Mouse (Mus musculus): ENCODE measurements around the gene Epha3.

Epha3 gene

DNA sequence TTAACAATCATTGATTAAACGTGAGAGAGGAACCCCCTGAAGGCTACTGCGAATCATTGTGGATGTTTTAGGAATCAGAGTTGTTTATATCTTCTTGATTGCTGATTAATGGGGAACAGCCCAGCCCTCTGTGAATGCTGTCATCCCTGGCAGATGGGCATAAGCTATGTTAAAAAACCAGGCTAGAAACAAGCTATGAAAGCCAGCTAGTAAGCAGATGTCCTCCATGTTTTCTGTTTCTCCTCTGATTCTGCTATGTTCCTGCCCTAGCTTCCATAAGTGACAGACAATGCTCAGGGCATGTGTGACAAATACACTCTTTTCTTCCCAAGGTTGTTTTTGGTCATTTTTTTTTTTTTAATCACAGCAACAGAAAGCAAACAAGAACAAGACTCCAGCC lies 206.2 kb downstream of the Epha3 start:
- no peak for DNase-seq (ENCODE audit: low read depth, low spot score)

DNA sequence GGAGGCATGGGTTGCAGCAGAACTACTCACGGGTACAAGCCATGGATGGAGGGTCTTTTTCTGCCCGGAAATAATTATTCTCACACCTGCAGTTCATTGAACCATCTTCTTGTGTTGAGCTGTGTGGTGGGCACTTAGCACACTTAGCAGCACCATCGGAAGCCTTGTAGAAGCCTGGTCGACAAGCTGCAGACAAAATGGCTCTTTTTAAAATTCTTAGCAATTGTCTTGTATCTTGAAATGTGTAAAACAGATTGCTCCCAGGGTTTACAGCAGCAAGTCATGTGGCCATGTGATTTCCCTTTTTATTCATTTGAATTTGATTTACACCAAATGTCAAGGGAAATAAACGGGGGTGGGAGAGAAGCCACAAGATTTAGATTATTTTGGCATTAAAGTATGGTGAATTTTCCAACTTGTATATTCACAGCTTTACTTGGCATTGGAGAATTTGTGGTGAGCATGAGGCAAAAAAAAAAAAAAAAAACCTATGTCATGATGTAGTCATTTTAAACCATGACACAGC lies 210.5 kb downstream of the Epha3 start:
- DNase-seq (ENCODE audit: low read depth, low spot score) = no peak

- DNase-seq (ENCODE audit: low read depth, low spot score) = no peak
These were observed 213.2 kb downstream of the Epha3 start for GRCm38 (mm10) chr16:63650760-63651159.

DNA sequence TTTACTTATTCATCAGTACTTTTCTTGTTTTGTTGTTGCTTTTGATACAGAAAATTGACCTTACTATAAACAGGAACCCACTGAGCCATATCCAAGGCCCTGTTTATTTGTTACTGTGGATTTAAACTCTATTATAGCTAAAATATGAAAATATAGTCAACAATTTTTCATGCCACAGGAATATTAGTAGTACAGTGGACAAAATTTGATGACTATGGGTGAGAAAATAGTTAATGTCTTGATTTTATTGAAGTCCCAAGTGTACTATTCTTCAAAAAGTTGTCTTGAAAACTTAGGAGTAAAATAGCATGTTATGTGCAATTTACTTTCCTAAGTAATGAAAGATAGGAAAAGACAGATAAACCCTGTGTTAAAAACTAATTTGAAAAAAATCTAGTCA lies 217.4 kb downstream of the Epha3 start:
- no peak for DNase-seq (ENCODE audit: low read depth, low spot score)

DNA sequence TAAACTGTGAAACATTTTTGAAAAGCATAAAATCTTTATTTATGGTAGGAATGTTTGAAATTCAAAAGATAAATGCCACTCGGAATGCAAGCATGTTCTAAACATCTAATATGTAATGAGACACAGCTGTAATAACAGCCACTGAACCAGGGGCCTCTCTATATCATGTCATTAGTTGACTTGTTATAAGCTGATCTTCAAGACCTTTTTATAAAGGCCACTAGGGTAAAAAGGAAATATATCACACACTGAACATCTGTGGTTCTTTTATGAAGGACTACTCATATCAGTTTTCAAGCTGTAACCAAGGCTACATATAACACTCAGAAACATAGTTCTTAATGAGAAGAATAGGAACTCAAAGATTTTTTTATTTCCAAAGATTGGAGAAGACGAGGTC lies 221.3 kb downstream of the Epha3 start:
- DNase-seq (ENCODE audit: low read depth, low spot score) = no peak

GRCm38 (mm10) chr16:63641603-63642002 lies 222.4 kb downstream of the Epha3 start:
- DNase-seq (ENCODE audit: low read depth, low spot score) = no peak

DNA sequence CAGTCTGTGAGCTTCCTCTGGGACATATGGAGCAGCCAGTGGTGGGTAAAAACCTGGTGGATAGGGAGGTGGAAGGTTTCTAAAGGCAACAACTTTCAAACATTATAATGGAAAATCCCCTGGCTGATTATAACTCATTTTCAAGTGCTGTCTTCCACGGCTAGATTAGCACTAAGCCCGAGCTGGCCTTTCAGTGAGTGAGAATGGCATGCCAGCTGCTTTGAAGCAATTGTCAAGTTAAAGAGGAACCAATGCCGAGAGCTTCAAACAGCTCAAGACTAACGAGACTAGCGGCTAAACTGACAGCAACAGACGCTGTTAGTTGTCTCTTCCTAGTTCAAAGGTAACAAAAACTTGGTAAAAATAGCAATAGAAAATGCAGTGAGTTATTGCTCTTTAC lies 225.3 kb downstream of the Epha3 start:
- no peak for DNase-seq (ENCODE audit: low read depth, low spot score)

- DNase-seq (ENCODE audit: low read depth, low spot score) = no peak
These were observed 230.2 kb downstream of the Epha3 start for GRCm38 (mm10) chr16:63633748-63634166.

DNA sequence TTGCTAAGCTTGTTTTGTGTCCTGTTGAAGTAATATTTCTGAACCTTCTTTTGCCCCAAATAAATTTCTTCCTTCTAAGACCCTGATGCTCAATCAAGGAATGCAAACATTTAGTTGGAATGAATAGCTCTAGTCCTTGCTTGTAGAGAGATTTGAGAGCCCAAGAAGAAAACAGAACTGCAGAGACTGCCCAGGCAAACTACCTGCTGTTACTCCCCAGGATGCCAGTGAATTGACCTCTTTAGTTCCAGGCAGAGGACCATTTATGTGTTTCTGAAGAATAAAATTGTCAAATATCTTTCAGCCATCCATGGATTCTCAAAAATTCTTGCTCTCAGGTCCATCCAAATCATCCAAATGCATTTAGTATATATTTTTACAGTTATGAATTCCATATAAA lies 238.7 kb downstream of the Epha3 start:
- no peak for DNase-seq (ENCODE audit: low read depth, low spot score)

DNA sequence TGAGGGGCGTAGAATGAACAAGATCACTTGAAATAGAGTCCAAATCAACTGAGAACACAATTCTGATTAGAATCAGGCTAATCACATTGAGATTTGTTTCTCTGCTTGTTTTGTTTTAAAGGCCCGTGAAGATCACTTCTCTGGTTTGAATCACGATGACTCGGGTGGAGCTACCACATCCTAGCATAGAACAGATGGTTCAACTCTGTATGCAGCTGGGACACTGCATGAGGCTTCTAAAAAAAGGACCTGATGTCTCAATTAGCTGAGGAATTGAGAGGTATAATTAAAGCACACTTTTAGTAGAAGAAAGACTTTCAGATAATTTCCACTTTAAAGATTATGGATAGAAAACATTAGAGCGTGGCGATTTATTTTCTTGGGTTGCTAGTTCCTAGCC lies 242.1 kb downstream of the Epha3 start:
- DNase-seq (ENCODE audit: low read depth, low spot score) = no peak

DNA sequence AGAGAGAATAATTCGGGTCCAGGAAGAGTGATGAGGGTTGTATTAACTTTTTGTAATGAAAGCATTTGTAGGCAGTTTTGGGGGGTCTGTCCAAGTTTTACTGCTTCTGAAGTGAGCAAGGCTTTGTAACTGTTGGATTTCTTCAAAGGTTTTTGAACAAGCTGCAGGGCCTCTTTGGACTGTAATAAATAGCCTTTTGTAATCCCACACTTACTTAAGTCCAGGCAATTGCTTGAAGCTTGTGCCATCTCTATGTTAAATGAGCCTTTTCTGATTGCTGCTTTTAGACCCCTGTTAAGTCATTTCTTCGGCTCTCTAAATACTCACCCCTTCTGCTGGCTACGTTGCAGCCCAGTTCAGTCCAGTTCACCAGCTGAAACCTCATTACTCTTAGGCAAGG lies 248.6 kb downstream of the Epha3 start:
- DNase-seq (ENCODE audit: low read depth, low spot score) = no peak

- no peak for DNase-seq (ENCODE audit: low read depth, low spot score)
These were observed 251.0 kb downstream of the Epha3 start for GRCm38 (mm10) chr16:63613006-63613405.

DNA sequence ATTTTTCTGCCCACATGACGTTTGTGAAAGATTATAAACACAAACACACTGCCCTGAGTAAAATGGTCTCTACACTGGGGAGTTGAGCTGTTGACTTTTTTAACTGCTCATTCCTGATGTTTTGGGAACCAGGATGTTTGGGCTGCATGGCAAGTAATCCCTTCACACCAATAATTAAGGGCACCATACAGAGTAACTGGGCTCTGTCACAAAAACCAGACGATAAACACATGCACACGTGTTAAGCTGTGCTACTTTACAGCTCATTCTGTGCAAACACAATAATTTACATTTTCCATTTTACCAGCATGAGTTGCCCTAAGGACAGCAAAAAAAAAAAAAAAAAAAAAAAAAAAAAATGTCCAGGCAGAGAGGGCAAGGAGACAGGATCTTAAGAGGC lies 263.7 kb downstream of the Epha3 start:
- DNase-seq (ENCODE audit: low read depth, low spot score) = no peak

GRCm38 (mm10) chr16:63594656-63595055 lies 269.3 kb downstream of the Epha3 start:
- no peak for DNase-seq (ENCODE audit: low read depth, low spot score)

GRCm38 (mm10) chr16:63569746-63570145 lies 294.2 kb downstream of the Epha3 start:
- no peak for DNase-seq (ENCODE audit: low read depth, low spot score)

DNA sequence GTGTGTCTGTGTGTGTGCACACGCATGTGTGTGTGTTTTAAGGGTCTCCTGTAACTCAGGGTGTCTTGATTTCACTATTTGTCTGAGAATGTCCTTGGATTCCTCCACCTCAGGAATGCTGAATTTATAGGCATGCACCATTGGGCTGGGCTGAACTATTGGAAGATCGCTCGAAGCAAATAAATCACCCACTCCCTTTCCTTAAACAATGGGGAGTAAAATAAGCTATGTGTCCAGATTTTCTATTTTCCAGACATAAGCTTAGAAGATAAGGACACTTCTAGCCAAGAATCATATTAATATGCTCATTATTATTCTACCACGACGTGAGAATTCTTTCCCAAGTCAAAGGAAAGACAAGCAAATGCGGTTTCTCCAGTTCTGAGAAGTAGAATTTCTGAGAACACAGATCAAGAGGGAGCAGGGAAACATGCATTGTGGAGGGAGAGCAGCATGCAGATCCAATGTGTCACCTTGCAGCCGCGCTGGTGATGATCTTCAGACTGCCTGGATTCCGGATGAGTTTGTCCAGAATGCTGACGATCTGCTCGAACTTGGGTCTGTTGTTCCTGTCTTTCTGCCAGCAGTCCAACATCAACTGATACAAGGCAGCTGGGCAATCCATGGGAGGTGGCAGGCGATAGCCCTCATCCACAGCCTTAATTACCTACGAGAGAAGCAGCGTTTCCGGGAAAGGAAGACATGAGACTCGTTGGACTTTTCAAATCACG lies 297.7 kb downstream of the Epha3 start:
- DNase-seq (ENCODE audit: low read depth, low spot score) = no peak

- DNase-seq (ENCODE audit: low read depth, low spot score) = no peak
These were observed 307.4 kb downstream of the Epha3 start for GRCm38 (mm10) chr16:63556410-63557146.

DNA sequence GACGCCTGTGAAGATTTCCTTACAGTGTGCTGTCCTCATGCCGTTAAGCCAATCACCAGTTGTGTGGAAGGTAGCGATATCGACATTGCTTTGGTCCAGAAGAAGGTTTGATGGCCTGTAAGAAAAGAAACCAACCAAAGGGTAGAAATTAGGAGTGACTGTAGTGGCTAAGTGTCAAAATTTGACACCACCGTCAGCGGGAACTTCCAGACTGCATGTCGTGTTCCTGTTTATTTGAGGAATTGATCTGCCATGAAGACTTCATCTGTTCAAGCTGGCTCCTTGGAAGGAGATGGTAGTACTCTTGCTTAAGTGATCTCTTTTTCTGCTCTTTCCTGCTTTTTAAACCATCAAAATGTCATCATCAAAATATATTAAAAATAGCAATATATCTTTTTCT lies 311.4 kb downstream of the Epha3 start:
- no peak for DNase-seq (ENCODE audit: low read depth, low spot score)

DNA sequence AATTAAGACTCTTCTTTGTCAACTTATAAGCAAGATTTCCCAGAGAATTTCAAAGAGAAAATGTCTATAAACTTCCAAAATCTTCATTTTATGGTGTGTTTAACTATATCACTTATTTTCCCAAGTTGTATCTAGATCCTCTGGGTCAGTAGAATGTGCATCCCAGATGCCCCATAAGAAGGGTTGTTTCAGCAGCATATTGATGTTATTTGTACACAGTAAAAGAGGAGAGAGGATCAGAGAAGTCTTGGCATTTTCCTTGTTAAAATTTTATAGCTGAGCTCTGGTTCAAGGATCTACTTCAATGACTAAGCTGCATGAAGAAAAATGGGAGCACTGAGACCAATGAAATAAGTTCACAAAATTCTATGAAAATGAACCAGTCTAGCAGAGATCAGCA lies 324.5 kb downstream of the Epha3 start:
- no peak for DNase-seq (ENCODE audit: low read depth, low spot score)

- no peak for DNase-seq (ENCODE audit: low read depth, low spot score)
These were observed 335.2 kb downstream of the Epha3 start for GRCm38 (mm10) chr16:63528821-63529220.

GRCm38 (mm10) chr16:63517636-63518035 lies 346.3 kb downstream of the Epha3 start:
- DNase-seq (ENCODE audit: low read depth, low spot score) = no peak

GRCm38 (mm10) chr16:63510069-63510468 lies 353.9 kb downstream of the Epha3 start:
- DNase-seq (ENCODE audit: low read depth, low spot score) = no peak

DNA sequence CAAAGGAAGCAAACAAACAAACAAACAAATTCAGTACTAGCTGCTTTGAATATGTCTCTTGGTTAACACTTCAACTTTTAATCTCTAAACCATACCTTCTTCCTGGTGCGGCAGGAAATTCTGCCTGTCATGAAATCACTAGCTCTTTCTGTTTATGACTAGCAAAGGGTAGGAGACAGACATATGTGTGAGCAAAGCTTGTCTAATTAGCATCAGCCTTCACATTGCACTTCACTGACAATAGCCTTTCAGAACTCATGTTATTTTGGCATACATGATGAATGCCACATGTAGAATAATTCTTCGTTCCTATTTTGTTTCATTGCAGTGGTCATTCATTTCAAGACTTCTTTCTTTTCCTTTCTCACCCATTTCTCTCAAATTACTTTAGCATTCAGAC lies 357.5 kb downstream of the Epha3 start:
- no peak for DNase-seq (ENCODE audit: low read depth, low spot score)
